Mouse (Mus musculus) right cerebral cortex, adult 18-20 months (tissue): ENCODE results near the gene Ank2.

ENCODE experiments used
- DNase-seq: peaks from one replicate; pipeline ENCODE4 v3.0.0; 2022; ENCODE audit warnings: mixed read lengths

Gene Ank2

GRCm38 (mm10) chr3:127012525-127012924 is 486.6 kb downstream of the Ank2 start:
- DNase-seq: no peak

- no peak for DNase-seq
These were observed 493.1 kb downstream of the Ank2 start for GRCm38 (mm10) chr3:127005898-127006673.

- DNase-seq: no peak
These were observed 494.1 kb downstream of the Ank2 start for GRCm38 (mm10) chr3:127004860-127005633.

- DNase-seq: no peak
These were observed 495.2 kb downstream of the Ank2 start for GRCm38 (mm10) chr3:127003946-127004345.

GRCm38 (mm10) chr3:126998742-126999112 is 500.4 kb downstream of the Ank2 start:
- DNase-seq: no peak

- DNase-seq: peak; percentile 72
These were observed 501.0 kb downstream of the Ank2 start for GRCm38 (mm10) chr3:126998008-126998741.

GRCm38 (mm10) chr3:126997391-126998007 is 501.7 kb downstream of the Ank2 start:
- no peak for DNase-seq

- DNase-seq: no peak
These were observed 502.4 kb downstream of the Ank2 start for GRCm38 (mm10) chr3:126996721-126997120.

GRCm38 (mm10) chr3:126995970-126996369 is 503.2 kb downstream of the Ank2 start:
- no peak for DNase-seq

GRCm38 (mm10) chr3:126994149-126994548 is 505.0 kb downstream of the Ank2 start:
- DNase-seq: no peak

GRCm38 (mm10) chr3:126989936-126990335 is 509.2 kb downstream of the Ank2 start:
- no peak for DNase-seq

- no peak for DNase-seq
These were observed 512.5 kb downstream of the Ank2 start for GRCm38 (mm10) chr3:126986687-126987086.

GRCm38 (mm10) chr3:126982814-126983213 is 516.3 kb downstream of the Ank2 start:
- DNase-seq: no peak

GRCm38 (mm10) chr3:126981163-126981562 is 518.0 kb downstream of the Ank2 start:
- no peak for DNase-seq

- DNase-seq: no peak
These were observed 519.5 kb downstream of the Ank2 start for GRCm38 (mm10) chr3:126979635-126980034.

GRCm38 (mm10) chr3:126978768-126979410 is 520.3 kb downstream of the Ank2 start:
- peak; percentile 83 for DNase-seq

- DNase-seq: no peak
These were observed 521.8 kb downstream of the Ank2 start for GRCm38 (mm10) chr3:126977399-126977798.

GRCm38 (mm10) chr3:126976793-126977192 is 522.4 kb downstream of the Ank2 start:
- DNase-seq: no peak

- DNase-seq: no peak
These were observed 523.7 kb downstream of the Ank2 start for GRCm38 (mm10) chr3:126975409-126975808.

GRCm38 (mm10) chr3:126973551-126973950 is 525.6 kb downstream of the Ank2 start:
- DNase-seq: no peak

GRCm38 (mm10) chr3:126971531-126971930 is 527.6 kb downstream of the Ank2 start:
- peak; percentile 34 for DNase-seq

GRCm38 (mm10) chr3:126968721-126969120 is 530.4 kb downstream of the Ank2 start:
- DNase-seq: no peak
